Mouse (Mus musculus): Measurements from ENCODE around the gene Cd300a.

The Cd300a gene

DNA sequence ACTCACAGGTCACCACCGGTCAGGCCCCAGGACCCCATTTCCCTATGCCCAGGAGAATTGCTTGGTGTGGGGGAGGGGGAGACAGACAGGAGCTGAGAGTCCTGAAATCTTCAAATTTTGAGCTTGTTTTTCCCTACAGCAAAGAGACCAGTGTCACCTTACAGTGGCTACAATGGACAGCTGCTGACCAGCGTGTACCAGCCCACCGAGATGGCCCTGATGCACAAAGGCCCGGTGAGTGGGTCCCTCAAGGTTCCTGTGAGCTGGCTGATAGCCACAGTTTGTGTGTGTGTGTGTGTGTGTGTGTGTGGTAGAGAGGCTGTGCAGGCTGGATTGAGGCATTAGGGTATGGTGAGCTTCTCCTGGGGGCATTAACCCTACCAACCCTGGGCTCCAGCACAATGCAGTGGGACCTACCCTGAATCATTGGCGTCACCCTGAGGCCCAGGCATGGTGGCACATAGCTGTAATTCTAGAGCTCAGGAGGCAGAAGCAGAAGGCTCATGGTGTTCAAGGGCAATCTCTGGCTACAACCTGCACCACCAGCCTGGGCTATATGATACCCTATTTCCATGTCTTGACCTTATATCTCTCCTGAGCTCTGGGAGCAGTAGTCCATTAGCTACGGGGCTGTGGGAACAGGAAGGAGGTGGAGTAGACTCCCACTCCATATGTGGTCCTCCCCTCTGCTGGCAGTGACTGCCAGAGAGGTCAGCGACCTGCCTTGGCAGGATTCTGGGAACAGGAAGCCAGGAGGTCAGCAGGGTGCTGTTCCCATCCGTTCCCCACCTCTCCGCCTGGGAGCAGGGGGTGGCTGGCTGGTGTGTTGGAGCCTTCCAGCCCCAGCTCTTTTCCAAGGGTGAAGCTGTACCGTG, 23.1 kb upstream of the Cd300a start:
- no peak for DNase-seq (ENCODE audit: low read depth in 2 of 2, low spot score in 2 of 2)

- no peak for DNase-seq (ENCODE audit: low read depth in 2 of 2, low spot score in 2 of 2)
These were observed 22.2 kb upstream of the Cd300a start for GRCm38 (mm10) chr11:114867361-114868235.

GRCm38 (mm10) chr11:114868280-114868679, 21.6 kb upstream of the Cd300a start:
- no peak for DNase-seq (ENCODE audit: low read depth in 2 of 2, low spot score in 2 of 2)

DNA sequence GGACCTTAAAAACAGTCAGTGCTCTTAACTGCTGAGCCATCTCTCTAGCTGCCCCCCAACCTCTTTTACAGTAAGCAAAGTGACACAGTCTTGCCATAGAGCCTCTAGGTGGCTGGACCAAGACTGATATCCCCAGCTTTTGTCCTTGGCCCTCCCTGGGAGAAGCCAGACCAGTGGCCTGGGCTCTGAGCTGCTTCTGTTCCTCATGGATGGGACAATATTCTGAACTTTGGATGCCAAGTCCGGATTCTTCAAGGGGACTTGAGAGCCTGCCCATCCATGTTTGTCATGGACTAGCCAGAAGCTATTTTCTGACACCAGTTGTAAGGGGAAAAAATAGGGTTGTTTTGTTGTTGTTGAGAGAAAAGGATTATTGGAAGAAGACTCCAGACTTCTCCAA, 20.1 kb upstream of the Cd300a start:
- DNase-seq (ENCODE audit: low read depth in 2 of 2, low spot score in 2 of 2): no peak

DNA sequence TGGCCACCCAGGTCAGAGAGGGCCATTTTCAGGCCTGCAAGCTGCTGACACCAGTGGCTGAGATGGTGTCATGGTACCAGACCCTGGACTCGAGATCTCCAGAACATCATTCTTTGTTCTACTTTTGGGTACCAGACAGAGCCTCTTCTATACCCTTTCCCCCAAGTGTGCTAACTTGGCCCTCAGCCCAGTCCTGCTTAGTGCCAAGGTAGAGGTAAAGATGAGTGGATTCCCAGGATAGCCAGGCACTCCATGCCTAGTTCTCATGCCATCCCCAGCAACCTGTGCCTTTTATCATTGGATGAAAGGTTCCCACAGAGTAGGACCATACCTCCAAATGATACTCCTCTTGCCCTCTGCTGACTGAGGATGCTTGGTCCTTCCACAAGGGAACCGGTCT, 18.3 kb upstream of the Cd300a start:
- DNase-seq (ENCODE audit: low read depth in 2 of 2, low spot score in 2 of 2): no peak

- peak; percentile 54 to 55 for DNase-seq (ENCODE audit: low read depth in 2 of 2, low spot score in 2 of 2)
These were observed 16.6 kb upstream of the Cd300a start for GRCm38 (mm10) chr11:114873022-114873817.

GRCm38 (mm10) chr11:114874226-114875145, 15.4 kb upstream of the Cd300a start:
- no peak for DNase-seq (ENCODE audit: low read depth in 2 of 2, low spot score in 2 of 2)

- DNase-seq (ENCODE audit: low read depth in 2 of 2, low spot score in 2 of 2): no peak
These were observed 14.5 kb upstream of the Cd300a start for GRCm38 (mm10) chr11:114875301-114875801.

DNA sequence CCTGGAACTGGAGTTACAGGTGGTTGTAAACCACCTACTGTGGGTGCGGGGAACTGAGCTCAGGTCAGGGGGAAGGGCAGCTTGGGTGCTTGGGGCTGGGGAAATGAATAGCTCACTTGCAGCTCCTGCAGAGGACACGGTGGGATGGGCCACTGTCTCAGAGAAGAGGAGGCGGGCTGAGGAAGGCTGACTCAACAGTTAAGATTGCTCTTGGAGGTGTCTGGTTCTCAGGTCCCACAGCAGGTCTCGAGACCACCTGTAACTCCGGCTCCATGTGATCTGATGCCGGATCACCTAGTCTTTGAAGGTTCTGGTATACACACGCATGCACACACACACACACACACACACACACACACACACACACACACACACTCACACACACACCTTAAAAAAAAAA, 13.7 kb upstream of the Cd300a start:
- DNase-seq (ENCODE audit: low read depth in 2 of 2, low spot score in 2 of 2): peak; percentile 40 to 44

DNA sequence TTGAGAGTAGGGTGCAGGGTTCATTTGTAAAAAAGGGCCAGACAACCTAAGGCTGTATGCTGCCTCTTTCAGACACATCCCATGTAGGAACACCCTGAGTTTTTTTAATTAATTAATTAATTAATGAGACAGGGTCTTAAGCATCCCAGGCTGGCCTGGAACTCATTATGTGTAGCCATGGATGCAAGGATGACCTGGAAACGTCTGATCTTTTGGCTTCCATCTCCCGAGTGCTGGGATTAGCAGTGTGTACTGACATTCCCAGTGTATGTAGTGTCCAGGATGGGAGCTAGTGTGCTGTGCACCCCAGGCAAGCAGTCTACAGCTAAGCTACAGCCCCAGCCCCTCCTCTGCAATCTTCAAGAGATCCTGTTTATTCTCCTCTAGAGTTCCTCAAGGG, 13.2 kb upstream of the Cd300a start:
- no peak for DNase-seq (ENCODE audit: low read depth in 2 of 2, low spot score in 2 of 2)

DNA sequence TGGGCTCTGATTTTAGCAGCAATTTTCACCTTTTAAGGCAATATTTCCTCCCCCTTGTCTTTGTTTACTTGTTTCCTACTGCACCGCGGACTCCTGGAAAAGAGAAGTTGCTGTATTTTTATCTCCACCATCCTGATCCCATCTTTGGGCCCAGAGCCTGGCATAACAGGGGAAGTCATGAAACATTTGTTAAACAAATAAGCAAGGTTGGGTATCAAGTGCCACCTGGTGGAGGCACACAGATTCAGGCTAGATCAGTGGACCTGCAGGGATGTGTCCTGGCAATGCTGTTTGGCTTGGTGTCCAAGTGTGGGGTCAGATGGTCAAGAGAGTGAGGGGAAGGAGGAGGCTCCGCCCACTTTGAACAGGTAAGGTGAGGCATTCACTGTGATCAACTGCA, 12.7 kb upstream of the Cd300a start:
- DNase-seq (ENCODE audit: low read depth in 2 of 2, low spot score in 2 of 2): peak in 1 of 2 experiments; percentile 35

- no peak for DNase-seq (ENCODE audit: low read depth in 2 of 2, low spot score in 2 of 2)
These were observed 10.2 kb upstream of the Cd300a start for GRCm38 (mm10) chr11:114879666-114880065.

- no peak for DNase-seq (ENCODE audit: low read depth in 2 of 2, low spot score in 2 of 2)
These were observed 9.7 kb upstream of the Cd300a start for GRCm38 (mm10) chr11:114880185-114880584.

- peak in 1 of 2 experiments; percentile 32 for DNase-seq (ENCODE audit: low read depth in 2 of 2, low spot score in 2 of 2)
These were observed 9.3 kb upstream of the Cd300a start for GRCm38 (mm10) chr11:114880589-114880988.

DNA sequence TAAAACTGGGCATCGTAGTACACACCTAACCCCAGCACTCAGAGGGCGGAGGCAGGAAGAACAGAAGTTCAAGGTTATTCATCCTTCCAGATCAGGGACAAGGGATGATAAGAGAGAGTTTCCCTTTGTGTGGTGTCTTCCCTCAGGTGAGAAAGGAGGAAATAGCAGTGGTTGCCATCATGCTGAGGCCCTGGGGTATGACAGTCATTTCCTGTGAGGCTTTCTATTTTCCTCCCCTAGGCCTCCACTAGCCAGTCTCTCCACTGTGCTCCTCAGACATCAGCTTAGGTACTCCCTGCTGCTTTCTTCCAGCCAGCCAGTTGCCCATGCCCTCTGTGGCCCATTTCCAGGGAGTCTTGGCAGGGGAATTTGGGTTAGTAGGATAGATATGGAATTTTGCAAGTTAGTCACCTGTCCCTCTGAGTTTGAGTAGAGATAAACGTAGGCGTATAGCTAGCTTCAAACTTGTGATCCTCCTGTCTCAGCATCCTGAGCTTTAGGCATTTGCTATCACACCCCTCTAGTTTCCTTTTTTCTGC, 6.5 kb upstream of the Cd300a start:
- DNase-seq (ENCODE audit: low read depth in 2 of 2, low spot score in 2 of 2): peak in 1 of 2 experiments; percentile 6

- no peak for DNase-seq (ENCODE audit: low read depth in 2 of 2, low spot score in 2 of 2)
These were observed 5.3 kb upstream of the Cd300a start for GRCm38 (mm10) chr11:114884380-114885100.

DNA sequence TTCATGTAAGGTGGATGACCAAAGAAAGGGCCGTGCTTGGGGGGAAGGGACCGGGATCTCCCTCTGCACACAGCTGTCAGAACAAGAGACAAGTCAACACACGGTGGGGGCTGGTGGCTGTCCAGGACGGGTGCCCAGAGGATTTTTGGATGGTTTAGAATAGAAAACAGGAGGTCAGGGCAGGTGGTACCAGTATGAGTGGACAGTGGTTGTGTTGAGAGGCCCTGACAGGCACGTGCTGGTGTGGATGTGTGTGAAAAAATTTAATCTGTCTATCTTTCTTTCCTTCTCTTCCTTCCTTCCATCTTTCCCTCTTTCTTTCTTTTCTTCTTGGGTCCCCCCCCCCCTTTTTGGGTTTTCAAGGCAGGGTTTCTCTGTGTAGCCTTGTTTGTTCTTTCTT, 701 bp downstream of the Cd300a start:
- no peak for DNase-seq (ENCODE audit: low read depth in 2 of 2, low spot score in 2 of 2)

DNA sequence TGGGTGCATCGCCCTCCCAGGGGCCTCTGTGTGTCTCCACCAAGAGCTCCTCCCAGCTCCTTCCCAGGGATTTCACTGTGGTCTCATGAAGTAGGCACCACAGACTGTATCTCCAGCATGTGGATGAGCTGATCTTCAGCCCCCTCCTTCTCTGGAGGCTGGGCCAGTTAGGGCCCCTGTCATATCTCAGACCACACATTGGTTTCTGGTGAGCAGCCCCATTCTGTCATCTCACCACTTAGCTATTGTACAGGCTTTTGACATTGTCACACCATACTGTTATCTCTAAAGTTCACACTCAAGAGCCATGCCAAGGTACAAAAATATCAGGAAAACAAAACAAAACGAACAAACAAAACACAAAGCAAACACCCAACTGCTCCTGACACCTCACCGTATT, 6.2 kb downstream of the Cd300a start:
- no peak for DNase-seq (ENCODE audit: low read depth in 2 of 2, low spot score in 2 of 2)

DNA sequence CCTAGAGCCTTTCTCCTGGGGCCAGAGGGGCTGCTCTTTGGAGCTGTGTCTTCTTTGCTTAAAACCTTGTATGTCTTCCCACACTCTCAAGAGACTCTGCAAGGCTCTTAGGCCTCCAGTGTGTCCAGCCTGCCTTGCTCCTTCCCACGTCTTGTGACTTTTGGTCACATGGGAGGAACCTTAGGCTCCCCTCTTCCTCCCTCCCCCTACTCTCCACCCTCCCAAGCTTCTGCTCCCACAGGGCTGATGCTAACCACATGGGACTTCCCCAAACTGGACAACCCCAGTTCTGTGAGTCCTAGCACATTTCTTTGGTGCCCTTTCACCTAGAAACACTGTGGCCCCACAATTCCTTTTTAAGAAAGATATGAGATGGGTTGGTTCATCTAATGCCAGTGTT, 8.2 kb downstream of the Cd300a start:
- DNase-seq (ENCODE audit: low read depth in 2 of 2, low spot score in 2 of 2): no peak

Measured in CD8-positive naive resting alpha-beta T cell, adult 2 months (primary cell).